Mouse (Mus musculus) spleen, postnatal 36 days (tissue): Measurements from ENCODE around the gene Gm20388.

Experiments used
- DNase-seq, 2 experiments: peaks; one replicate each; pipeline ENCODE4 v3.0.0; 2022; ENCODE audit warnings: low spot score in 2 of 2, mixed read lengths in 1 of 2

Gm20388 gene

DNA sequence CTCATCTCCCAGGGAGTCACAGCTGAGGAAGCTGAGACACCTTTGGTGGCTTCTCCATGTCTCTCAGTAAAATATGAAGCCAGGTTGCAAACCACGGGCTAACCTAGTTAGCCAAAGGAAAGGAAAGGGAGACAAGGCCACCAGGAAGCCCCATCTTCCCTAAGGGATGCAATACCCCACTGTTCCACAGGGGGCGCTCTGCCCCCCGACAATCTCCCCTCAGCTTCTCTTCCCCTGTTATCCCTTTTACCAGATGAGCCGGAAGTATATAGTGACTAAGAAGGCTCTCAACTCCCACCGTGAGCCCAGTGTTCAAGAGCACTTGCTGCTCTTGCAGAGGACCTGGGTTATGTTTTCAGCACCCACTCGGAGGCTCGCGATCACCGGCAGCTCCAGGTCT is 1463.6 kb downstream of the Gm20388 start:
- no peak for DNase-seq

GRCm38 (mm10) chr8:121374777-121375176 is 1464.1 kb downstream of the Gm20388 start:
- DNase-seq: no peak

GRCm38 (mm10) chr8:121376116-121376950 is 1465.7 kb downstream of the Gm20388 start:
- DNase-seq: peak in 1 of 2 experiments; percentile 13

- no peak for DNase-seq
Measured at GRCm38 (mm10) chr8:121377680-121378079, 1467.0 kb downstream of the Gm20388 start.

DNA sequence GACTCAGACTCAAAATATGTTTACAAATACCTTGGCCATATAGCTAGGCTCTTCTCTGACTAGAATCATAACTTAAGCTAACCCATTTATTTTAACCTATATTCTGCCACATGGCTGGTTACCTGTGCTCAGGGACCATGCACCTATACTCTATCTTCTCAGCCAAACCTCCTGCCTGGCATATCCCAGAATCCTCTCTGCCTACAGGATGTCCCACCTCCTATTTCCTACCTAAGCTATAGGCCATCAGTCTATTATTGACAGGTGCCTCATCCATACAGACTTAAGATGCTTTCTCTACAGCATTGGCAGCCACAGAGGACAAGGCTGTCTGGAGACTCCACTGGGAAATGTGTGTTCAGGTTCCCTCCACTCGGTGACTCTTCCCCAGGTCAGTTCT is 1468.7 kb downstream of the Gm20388 start:
- no peak for DNase-seq

DNA sequence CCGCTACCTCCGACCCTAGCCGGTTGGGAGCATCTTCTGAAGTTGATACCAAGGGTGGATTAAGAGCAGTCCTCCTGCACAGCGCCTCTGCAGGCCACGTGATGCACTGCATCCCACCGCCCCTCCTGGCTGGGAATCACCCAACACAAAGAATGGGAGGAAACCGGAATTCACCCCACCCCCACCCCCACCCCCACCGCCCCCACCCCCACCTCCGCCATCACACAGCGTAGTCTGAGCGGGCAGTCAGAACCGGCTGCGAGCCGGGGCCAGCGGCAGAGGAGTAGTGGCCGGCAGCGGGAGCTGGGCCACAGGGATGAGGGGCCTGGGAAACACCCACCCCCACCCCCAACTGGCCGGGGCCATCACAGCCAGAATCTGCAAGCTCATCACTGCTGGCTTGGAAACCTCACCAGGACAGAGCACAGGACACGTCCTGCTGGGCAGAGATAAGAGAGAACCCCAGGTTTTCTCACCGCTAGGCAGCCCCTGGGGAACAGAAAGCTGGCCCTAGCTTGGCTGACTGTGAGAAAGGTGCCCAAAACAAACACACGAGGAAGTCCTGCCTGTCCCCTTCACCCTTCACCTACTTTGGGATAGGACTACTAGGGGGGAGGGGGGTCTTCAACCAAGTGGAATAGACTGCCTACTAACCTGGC is 1472.1 kb downstream of the Gm20388 start:
- DNase-seq: peak; percentile 26 to 40

DNA sequence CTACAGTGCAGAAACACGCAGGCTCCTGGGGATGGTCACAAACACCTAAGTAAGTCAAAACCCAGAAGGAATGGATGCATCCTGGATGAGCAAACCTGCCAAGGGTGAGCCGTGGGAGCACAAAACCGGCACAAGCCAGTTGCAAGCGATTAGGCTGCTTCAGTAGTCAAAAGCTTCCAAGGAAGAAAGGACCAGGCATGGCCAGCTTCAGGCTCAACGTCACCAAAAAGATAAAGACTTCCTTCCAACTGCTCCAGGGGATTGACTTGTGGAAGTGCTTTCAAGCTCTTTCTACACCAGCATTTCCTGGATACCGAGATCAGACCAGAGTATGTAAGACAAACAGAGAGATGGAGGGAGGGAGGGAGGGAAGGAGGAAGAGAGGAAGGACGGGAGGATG is 1474.9 kb downstream of the Gm20388 start:
- no peak for DNase-seq

DNA sequence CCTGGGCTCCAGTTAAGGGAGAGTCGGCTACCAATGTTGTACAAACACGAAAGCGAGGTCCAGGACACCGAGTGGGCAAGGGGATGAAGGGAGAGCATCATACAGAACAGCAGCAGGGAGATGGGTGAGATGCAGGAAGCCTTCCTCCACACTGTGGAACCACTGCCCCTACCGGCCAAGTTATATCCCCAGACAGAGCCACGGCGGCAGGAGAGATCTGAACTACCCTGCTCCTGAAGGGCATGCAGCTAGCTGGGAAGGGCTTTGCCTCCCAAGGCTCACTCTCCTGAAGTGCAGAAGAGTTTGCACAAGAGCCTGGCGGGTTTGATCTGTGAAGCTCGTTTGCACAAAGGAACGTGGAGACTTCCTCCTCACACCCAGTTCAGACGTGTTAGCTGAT is 1480.0 kb downstream of the Gm20388 start:
- DNase-seq: no peak

DNA sequence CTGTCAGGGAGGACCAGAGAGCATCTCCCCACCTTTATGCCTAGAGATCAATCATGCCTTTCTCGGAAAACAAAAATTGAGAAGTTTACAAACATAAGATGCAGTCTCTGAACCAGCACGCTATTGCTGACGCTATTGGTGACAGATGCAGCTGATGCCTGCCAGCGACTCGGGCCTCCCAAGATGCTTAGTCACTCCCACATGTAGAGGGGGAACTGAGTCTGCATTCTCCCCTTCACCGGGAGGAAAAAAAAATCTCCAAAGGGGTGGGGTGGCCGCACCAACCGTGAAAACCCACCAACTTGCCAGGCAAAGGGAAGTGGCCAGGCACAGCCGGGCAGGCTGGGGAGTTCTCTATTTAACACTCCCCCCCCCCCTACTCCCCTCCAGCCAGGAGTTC is 1480.6 kb downstream of the Gm20388 start:
- no peak for DNase-seq

DNA sequence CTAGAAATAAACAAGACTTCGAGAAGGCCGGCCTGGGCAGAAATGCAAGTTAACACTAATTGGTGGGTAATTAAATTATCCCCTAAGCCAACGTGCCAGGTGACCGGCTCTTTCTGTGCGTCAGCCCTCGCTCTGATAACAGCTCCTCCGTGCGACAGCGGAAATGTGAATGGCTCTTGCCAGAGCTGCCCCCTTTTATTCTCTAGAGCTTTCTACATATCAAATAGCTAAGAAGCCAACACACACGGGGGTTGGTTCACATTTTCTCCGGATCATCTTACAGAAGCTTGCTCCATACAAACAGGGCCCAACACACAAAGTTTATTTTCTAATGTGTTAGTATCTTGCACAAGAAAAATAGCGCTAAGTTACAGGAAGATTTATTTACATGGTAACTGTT is 1481.1 kb downstream of the Gm20388 start:
- DNase-seq: no peak

DNA sequence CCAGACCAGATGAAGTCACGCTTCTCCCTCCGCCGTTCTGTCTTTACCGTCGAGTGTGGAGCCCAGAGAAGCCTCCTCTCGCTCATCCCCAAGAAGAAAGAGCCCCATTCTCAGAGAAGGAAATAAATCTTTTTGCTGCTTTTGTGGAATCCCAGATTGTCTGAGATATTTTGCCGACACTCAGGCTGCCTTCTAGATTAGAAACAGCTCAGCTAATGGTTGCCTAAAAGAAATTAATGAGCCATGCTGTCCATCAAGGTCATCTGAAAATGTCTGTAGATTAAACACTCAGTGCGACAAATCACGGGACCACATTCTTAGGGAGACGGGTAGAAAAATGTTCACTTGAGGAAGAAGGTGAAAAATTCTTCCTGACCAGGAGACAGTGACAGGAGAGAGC is 1481.8 kb downstream of the Gm20388 start:
- no peak for DNase-seq

DNA sequence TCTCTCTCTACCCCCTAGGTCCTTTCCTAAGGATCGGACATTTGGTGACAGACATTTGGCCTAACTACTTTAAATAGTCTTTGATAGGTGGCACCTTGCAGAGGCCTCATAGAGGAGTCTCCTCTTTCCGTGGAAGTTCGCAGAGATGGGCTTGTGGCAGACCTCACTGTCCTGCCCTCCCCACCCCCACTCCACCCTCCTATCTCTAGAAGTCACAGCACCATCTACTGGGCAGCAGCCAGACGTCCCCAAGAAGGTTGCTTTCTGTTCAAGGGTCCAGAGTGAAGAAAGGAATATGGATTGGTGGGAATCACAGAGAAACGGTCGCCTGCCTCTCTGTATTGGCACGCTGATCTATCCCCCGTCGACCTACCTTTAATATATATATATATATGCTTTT is 1482.5 kb downstream of the Gm20388 start:
- DNase-seq: no peak

DNA sequence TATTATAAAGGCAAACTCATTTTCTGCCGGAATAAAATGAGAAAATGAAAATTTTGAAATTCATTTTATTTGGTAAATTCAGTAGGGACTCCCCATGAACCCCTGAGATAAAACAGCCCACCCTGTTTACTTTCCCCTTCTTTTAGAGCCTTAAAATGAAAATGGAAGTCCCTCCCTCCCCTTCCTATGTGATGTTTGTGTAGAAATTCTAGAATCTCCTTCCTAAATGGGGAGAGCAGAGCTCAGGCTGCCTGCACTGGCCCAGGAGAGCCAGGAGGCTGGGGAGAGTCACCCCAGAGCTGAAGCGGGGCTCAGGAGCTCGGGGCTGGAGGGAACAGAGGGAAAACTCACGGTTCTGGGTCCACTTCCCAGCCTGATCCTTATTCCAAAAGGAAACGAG is 1484.0 kb downstream of the Gm20388 start:
- DNase-seq: no peak

- DNase-seq: no peak
Measured at GRCm38 (mm10) chr8:121395316-121395715, 1484.7 kb downstream of the Gm20388 start.

- no peak for DNase-seq
Measured at GRCm38 (mm10) chr8:121396151-121396550, 1485.5 kb downstream of the Gm20388 start.

DNA sequence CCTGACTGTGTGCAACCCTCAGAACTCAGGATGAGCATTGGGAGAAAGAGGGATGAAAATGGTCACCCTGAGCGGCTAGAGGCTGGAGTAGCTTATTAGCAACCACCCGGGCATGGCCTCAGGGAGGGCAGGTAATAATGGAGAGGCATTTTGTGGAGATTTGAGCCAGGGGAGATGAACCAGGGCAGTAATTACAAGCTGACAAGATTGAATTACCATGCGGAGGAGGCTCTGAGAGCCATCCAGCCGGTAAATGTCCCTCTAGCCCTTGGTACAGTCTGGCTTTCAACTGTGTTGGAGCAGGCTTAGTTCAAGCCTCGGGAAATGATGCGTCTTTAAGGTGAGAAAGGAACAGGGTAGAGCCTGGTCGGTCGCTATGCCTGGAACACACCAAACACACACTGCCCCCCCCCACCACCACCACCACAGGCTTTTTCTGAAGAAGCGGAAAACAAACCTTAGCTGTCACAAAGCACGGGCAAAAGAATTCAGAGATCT is 1486.6 kb downstream of the Gm20388 start:
- DNase-seq: no peak

GRCm38 (mm10) chr8:121398081-121398480 is 1487.4 kb downstream of the Gm20388 start:
- DNase-seq: no peak

GRCm38 (mm10) chr8:121398724-121399123 is 1488.1 kb downstream of the Gm20388 start:
- no peak for DNase-seq

DNA sequence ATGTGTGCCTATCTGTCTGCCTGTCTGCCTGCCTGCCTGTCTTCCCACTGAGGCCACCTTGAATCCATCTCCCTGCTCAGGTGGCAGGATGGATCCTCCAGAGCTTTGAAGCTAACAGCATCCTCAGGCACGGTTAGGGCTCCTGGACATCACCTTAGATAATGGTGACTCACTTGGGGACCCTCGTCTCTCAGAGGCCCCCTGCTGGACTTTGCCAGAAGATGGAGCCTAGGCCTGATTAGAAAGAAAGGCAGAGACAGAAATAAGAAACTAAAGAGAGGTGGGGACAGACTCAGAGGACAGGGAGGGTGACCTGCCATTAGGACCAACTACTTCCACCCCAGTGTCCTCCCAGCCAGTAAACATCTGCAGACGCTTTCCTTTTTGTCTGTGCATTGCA is 1488.5 kb downstream of the Gm20388 start:
- DNase-seq: no peak

DNA sequence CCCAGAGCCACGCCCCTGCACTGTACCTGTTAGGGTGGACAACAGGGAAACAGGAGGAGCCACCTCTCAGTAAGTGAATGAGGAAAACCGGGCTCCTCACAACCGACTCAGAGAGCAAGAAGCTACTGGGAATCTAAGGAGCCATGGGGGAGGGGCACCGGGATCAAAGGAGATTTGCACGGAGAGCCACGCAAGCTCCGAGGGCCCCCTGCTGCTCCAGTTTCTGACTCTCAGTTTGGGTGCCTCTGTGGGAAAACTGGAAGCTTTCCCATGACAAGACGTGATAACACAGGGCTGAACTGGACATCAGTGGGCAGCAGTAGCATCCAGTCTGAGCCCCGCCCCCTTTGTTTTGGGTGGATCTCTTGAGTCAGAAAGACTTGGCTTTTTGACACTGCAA is 1489.9 kb downstream of the Gm20388 start:
- no peak for DNase-seq

- no peak for DNase-seq
Measured at GRCm38 (mm10) chr8:121403821-121404220, 1493.2 kb downstream of the Gm20388 start.

DNA sequence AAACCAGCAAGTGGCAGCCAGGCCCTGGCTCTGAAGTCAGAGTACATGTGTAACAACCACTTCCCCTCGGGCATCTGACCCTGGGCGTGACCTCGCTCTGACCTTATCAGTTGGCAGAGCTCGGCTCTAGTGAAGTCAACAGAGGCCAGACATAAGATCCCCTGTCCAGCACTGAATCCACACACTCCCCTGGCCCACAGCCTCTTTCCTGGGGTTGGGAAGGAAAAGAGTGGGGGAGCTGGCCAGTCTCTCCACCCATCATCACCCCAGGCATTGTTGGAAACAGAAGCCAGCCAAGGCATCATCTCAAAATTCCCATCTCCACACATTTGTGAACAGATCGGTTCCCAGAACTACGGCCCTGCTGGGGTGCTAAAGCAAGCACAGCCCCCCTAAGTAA is 1507.4 kb downstream of the Gm20388 start:
- DNase-seq: no peak

DNA sequence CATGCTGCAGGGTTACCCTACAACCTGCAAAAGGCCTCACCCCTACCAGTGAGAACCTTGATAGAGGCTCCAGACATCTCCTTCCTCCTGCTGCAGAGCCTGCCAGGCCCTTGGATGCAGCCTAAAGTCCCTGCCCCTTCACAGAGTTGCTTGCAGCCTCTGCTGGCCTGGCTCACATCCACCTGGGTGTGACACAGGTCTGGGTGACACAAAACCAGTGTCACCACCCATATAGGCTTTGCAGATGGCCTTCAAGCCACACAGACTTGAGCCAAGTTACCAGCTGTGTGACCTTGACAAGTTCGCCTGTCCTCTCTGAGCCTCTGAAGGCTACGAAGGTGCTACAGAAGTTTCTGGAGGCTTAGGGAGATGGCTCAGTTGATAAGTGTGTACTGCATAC is 1508.9 kb downstream of the Gm20388 start:
- DNase-seq: no peak
